Mouse (Mus musculus) intestine, embryonic 15.5 days (tissue): ENCODE results near the gene Crtc1. TPM values are rescaled to one million over a fixed set of nuclear protein-coding genes. Genes with fewer than 3 reads are reported as not detected.

Experiments used
- ATAC-seq: fragments of 200-750 bp; cut with Nextera tagmentation; 2 replicates; pipeline ENCODE4 v1.8.0; 2017; ENCODE audit warnings: moderate TSS enrichment, moderate library complexity
- H3K27ac ChIP-seq: fragments of 300-500 bp; sonication (generic); 2 replicates; pipeline ENCODE4 v1.5.1; 2015; ENCODE audit warnings: mild to moderate bottlenecking, inconsistent platforms
- H3K27me3 ChIP-seq: fragments of 300-500 bp; sonication (generic); replicated peaks from 2 replicates; pipeline ENCODE4 v1.6.1; 2015; ENCODE audit warnings: inconsistent platforms
- H3K36me3 ChIP-seq: fragments of 300-500 bp; sonication (generic); 2 replicates; pipeline ENCODE4 v1.6.1; 2015; ENCODE audit warnings: inconsistent platforms
- H3K4me1 ChIP-seq: fragments of 300-500 bp; sonication (generic); replicated peaks from 2 replicates; pipeline ENCODE4 v1.6.1; 2015; ENCODE audit warnings: inconsistent platforms
- H3K4me2 ChIP-seq: fragments of 300-500 bp; sonication (generic); replicated peaks from 2 replicates; pipeline ENCODE4 v1.6.1; 2015; ENCODE audit warnings: mild to moderate bottlenecking, inconsistent platforms
- H3K4me3 ChIP-seq: fragments of 300-500 bp; sonication (generic); replicated peaks from 2 replicates; pipeline ENCODE4 v1.5.1; 2015; ENCODE audit warnings: inconsistent platforms
- H3K9ac ChIP-seq: fragments of 300-500 bp; sonication (generic); 2 replicates; pipeline ENCODE4 v1.6.1; 2015; ENCODE audit warnings: inconsistent platforms
- H3K9me3 ChIP-seq: fragments of 300-500 bp; sonication (generic); 2 replicates; pipeline ENCODE4 v1.6.1; 2016; ENCODE audit warnings: inconsistent platforms
- WGBS: fragments of 180-500 bp; shearing (Covaris S2); methylation state at CpG from one replicate; pipeline ENCODE4 v1.1.7; 2015; 5-methylcytosine and 5-hydroxymethylcytosine counted together
- polyA plus RNA-seq: library from polyadenylated mRNA; unstranded; fragments of >200 nt; fragmentation: Nextera tagmentation; extraction: Ambion mirVana; gene quantifications from 2 replicates; pipeline ENCODE4 v1.2.1, GENCODE M21; 2015

Crtc1 gene
- polyA plus RNA-seq, 1 experiment from 2014 or later: 15.0 TPM

DNA sequence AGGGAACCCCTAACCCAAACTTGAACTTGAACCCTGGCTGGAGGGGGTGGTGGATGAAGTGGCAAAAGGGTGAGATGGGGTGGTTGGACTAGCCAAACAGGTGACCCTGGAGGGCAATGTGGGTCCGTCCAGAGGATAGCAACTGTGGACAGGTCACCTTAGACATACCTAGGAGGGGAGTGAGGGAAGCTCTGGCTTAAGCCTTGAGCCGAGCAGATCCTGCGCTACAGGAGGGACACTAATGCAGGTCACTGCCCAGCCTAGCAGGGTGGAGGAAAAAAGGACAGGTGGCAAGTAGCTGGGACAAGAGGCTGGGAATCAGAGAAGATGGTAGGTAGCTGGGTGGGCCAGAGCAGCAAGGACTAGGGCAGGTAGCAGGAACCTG is 87.4 kb downstream of the Crtc1 start:
- H3K27ac ChIP-seq: 0 out of 2 replicates have a peak overlapping the region, but pooled peaks have one; percentile 88
- 19% methylated on average over 3 of the region's 3 CpGs for WGBS
- H3K9ac ChIP-seq: peak overlapping the region; percentile 96
- peak overlapping the region; percentile 90 for H3K4me2 ChIP-seq
- no peaks in the 10 kb centered on the region for H3K27me3 ChIP-seq
- peaks cover 50% of the 10 kb centered on the region for H3K4me1 ChIP-seq
- ATAC-seq: no peak
- H3K36me3 ChIP-seq: peaks cover 13% of the 10 kb centered on the region; the same call in 1 of the 2 replicates
- peak overlapping the region; percentile 96 for H3K4me3 ChIP-seq
- no peaks in the 10 kb centered on the region for H3K9me3 ChIP-seq

DNA sequence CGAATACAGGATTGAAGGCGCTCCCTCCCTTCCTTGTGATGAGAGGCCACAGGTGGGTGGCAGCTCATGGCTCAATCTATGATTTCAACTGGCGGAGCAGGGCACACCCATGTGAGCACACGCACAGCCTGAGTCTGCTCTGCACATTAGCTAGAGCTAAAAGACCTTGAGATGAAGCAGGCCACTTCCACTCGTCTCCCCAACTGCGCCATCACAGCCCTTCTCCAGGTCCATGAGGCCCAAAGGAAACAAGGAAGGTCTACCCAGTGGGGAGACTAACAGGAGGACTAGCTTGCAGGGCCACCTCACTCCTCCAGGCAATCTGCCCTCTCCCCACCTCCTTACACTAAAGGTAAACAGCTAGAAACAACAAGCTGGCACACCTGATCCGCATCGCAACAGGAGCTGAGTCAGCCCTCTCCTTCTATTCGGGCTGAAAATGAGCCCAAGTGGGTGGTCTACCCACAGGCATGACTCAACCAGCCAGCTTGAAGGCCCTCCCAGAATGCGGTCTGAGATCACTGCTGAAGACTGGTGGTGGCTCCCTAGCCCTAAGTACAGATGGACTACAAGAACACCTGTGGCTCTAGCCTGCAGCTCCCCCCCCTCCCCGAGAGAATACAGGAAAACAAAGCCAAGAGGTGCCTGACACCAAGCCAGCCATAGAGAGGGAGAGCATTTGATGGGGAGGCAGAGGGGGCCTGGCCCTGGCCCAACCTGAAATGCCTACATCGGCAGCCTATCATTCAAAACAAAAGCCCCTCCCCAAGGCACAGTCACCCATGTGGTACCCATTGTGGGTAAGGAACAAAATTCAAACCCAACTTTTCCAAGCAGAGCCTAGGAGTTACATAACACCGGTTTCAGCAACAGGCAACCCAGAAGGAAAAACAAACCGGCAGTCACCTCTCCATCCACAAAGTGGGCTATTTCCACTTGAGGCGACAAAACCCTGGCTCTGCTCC is 88.1 kb downstream of the Crtc1 start:
- 34% methylated on average over 15 of the region's 15 CpGs for WGBS
- Histone ChIP-seq H3K4me1 (peaks cover 50% of the 10 kb centered on the region), H3K4me3 (peak overlapping the region; percentile 96), H3K36me3 (peaks cover 16% of the 10 kb centered on the region; the same call in 1 of the 2 replicates), H3K9ac (peak overlapping the region; percentile 96), H3K4me2 (peak overlapping the region; percentile 90), H3K9me3 (no peaks in the 10 kb centered on the region), H3K27ac (0 out of 2 replicates have a peak overlapping the region, but pooled peaks have one; percentile 2), H3K27me3 (no peaks in the 10 kb centered on the region)
- ATAC-seq: no peak

DNA sequence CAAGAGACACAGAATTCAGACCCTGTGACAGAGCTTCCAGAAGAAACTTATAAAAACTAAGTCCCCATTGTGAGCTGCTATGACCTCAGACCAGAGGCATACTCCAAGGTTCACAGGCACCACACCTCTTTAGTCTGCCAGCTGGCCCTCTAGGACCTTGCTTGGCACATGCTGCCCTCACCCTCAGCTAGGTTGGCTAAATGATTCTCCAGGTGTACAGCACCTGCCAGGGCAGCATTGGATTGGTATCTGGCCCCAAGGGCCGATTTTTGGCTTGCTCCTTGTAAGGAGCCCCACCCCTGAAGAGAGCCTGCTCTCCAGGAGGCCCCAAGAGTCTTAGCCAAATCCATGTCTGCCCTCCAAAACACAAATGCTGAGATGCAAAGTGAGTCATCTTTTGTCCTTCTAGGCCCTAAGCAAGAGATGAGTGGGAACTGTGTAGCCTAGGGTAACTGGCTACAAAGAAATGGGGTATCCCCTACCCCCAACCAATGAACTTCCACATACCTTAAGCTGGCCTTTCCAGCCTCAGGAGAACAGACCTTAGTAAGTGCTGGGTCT is 91.4 kb downstream of the Crtc1 start:
- Histone ChIP-seq H3K4me1 (peaks cover 45% of the 10 kb centered on the region), H3K36me3 (peaks cover 18% of the 10 kb centered on the region), H3K9me3 (no peaks in the 10 kb centered on the region), H3K4me2 (no peak overlapping the region), H3K4me3 (no peak overlapping the region), H3K27ac (no peak overlapping the region), H3K27me3 (no peaks in the 10 kb centered on the region), H3K9ac (no peak overlapping the region)
- 78% methylated on average over 1 of the region's 1 CpGs for WGBS
- no peak for ATAC-seq

DNA sequence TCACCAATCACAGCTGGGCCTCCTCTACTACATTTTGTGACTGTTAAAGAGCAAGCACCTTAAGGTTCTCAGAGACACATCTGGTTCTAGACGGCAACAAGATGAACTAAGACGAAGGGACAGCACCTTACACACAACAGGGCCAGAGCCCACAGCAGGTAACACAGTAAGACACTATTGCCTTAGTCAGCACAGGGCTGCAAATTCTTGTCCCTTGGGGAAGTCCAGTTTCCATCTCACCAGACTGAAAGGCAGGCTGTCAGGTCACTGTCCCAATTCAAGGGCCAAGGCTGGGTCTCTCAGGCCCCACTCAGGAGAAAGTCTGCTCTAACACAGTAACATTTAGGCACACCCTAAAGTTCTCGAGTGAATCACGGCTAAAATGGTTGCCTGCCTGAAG is 91.9 kb downstream of the Crtc1 start:
- H3K4me1 ChIP-seq: peaks cover 45% of the 10 kb centered on the region
- peaks cover 23% of the 10 kb centered on the region for H3K36me3 ChIP-seq
- H3K9me3 ChIP-seq: no peaks in the 10 kb centered on the region
- no peak overlapping the region for H3K27ac ChIP-seq
- no peak overlapping the region for H3K9ac ChIP-seq
- H3K4me2 ChIP-seq: no peak overlapping the region
- no peak overlapping the region for H3K4me3 ChIP-seq
- H3K27me3 ChIP-seq: no peaks in the 10 kb centered on the region
- 79% methylated on average over 4 of the region's 4 CpGs for WGBS
- ATAC-seq: no peak

DNA sequence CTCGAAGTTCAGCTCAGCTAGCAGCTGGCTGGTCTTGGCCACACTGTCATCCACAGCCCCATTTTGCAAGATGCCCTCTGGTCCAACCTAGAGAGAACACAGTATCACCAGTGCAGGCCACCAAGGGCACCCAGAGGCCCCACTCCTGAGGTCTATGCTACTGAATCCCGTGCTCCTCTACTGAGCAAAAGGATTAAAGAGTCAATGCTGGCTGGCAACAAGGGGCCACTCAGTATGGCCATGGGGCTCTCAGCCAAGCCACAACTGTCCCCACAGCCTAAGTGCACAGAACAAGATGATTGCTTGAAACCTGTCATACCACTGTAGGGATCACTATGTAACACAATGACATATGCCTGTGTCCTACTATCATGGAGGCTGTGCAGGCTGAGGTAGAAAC is 95.1 kb downstream of the Crtc1 start:
- no peak for ATAC-seq
- Histone ChIP-seq H3K27me3 (no peaks in the 10 kb centered on the region), H3K36me3 (peaks cover 48% of the 10 kb centered on the region), H3K27ac (no peak overlapping the region), H3K4me3 (no peak overlapping the region), H3K4me1 (peaks cover 14% of the 10 kb centered on the region), H3K9ac (no peak overlapping the region), H3K4me2 (no peak overlapping the region), H3K9me3 (no peaks in the 10 kb centered on the region)
- WGBS: 87% methylated on average over 2 of the region's 2 CpGs

DNA sequence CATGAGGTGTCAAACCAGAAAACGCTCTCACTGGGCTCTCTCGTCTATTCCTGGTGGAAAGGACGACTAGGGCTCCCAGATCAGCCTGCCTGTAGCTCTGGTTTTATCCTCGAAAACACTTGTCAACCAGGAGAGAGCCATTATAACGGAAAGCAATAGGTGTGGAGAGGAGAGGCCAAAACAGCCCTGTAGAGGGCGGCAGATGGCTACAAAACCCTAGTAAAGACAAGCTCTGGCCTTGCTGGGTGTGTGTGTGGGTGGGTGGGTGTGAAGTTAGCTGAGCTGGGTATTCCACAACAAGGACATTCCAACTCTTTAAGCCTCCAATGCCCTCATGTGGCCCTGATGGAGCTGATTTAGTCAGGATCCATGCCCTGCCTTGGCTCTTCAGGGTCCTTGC is 95.7 kb downstream of the Crtc1 start:
- no peak overlapping the region for H3K9ac ChIP-seq
- no peaks in the 10 kb centered on the region for H3K27me3 ChIP-seq
- no peak overlapping the region for H3K4me2 ChIP-seq
- H3K27ac ChIP-seq: no peak overlapping the region
- 57% methylated on average over 6 of the region's 6 CpGs for WGBS
- no peaks in the 10 kb centered on the region for H3K9me3 ChIP-seq
- peak; percentile 65; the same call in 1 of the 2 replicates for ATAC-seq
- peaks cover 48% of the 10 kb centered on the region for H3K36me3 ChIP-seq
- H3K4me1 ChIP-seq: peaks cover 9% of the 10 kb centered on the region
- no peak overlapping the region for H3K4me3 ChIP-seq

DNA sequence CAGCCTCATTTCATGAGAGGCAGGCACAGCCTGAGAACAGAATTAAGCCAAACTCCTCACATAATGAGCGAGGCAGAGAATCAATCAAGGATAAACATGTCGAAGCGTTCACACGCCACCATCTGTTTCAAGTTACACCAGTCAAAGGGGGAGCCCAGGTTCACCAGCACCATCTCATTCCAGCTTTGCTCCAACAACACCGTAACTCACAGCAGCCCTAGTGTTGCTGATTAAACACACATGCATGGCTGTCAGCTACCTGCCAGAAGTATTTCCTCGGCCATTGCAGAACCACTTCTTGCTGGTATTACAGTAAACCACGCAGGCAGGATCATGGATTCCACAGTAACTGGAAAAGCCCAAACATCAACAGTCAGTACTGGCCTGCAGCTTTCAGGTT is 96.3 kb downstream of the Crtc1 start:
- H3K4me1 ChIP-seq: peaks cover 4% of the 10 kb centered on the region; the same call in 1 of the 2 replicates
- H3K4me3 ChIP-seq: no peak overlapping the region
- H3K9me3 ChIP-seq: no peaks in the 10 kb centered on the region
- no peak overlapping the region for H3K9ac ChIP-seq
- ATAC-seq: no peak
- peaks cover 50% of the 10 kb centered on the region for H3K36me3 ChIP-seq
- no peaks in the 10 kb centered on the region for H3K27me3 ChIP-seq
- no peak overlapping the region for H3K4me2 ChIP-seq
- no peak overlapping the region for H3K27ac ChIP-seq
- 75% methylated on average over 7 of the region's 7 CpGs for WGBS

DNA sequence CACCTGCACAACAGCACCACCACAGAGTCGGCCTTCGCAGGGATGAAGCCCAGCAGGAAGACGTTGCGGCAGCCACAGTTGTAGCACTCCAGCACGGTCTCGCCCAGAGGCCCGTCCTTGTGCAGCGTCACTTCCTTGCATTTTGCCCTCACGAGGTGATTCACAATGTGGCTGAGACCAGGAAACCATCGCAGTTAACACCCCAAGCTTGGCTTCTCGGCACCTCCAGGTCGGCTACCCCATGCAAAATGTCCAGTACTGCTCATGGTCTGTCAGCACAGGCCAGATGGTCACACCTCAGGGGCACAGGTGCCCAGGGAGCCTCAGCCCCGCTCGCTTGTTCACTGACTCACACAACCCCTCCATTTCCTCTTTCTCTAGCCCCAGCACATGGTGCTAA is 97.4 kb downstream of the Crtc1 start:
- Histone ChIP-seq H3K9ac (no peak overlapping the region), H3K4me1 (no peaks in the 10 kb centered on the region), H3K27ac (no peak overlapping the region), H3K4me3 (no peak overlapping the region), H3K27me3 (no peaks in the 10 kb centered on the region), H3K9me3 (no peaks in the 10 kb centered on the region), H3K36me3 (peaks cover 61% of the 10 kb centered on the region), H3K4me2 (no peak overlapping the region)
- 91% methylated on average over 14 of the region's 14 CpGs for WGBS
- no peak for ATAC-seq

DNA sequence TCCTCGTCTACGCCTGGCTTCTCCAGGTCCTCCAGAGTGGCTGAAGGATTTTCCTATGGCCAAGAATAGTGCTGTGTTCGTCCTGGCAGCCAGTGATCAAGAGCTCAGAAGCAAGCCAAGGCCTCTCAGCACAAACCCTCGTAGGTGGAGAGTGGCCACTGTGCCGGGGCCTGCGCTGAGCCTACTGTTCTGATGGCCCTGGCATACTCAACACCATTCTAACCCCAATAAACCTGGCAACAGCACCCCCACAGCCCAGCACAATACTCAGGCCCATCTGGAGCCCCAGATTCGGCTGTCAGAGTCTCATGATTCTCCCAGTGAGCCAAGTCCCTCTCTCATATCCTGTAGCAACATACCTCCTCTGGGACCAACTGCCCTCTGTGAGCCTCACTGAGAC is 98.7 kb downstream of the Crtc1 start:
- ATAC-seq: no peak
- Histone ChIP-seq H3K36me3 (peaks cover 72% of the 10 kb centered on the region), H3K27ac (no peak overlapping the region), H3K9me3 (no peaks in the 10 kb centered on the region), H3K4me1 (no peaks in the 10 kb centered on the region), H3K4me3 (no peak overlapping the region), H3K27me3 (no peaks in the 10 kb centered on the region), H3K4me2 (no peak overlapping the region), H3K9ac (no peak overlapping the region)
- 86% methylated on average over 7 of the region's 7 CpGs for WGBS

DNA sequence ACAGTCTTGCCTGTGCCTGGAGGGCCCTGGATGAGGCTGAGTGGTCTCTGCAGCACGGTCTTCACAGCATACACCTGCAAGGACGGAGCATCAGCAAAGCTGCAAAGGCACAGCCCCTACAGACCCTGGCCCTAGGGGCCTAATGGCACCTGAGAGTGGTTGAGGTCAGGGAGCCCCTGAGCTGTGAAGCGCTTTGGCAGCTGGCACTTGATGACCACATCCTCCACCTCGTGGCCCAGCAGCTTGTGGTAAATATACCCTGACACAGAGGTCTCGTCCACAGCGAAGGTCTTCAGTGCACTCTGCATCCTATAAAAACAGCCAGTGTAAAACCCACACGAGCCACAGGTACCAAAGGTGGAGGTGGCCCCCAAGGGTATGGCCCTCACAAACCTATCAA is 100.4 kb downstream of the Crtc1 start:
- ATAC-seq: no peak
- Histone ChIP-seq H3K9me3 (no peaks in the 10 kb centered on the region), H3K9ac (no peak overlapping the region), H3K4me3 (no peak overlapping the region), H3K4me2 (no peak overlapping the region), H3K36me3 (peaks cover 89% of the 10 kb centered on the region), H3K27me3 (no peaks in the 10 kb centered on the region), H3K4me1 (no peaks in the 10 kb centered on the region), H3K27ac (no peak overlapping the region)
- 88% methylated on average over 7 of the region's 7 CpGs for WGBS

DNA sequence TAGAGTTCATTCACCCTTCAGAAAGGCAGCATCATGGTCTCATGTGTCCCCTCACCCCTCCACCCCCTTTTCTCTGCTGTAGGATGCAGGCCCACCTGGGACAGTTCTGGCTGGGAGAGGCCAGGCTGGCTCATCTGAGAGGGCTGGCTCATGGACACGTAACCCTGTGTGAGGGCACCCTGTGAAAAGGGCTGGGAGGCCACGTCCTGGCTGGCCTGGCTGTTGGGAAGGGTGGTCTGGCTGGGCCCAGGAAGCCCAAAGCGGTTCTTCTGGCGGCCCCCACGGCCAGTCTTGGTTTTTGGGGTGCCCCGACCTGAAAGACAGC is 106.5 kb downstream of the Crtc1 start:
- no peak for ATAC-seq
- Histone ChIP-seq H3K27me3 (peaks cover 3% of the 10 kb centered on the region; the same call in 1 of the 2 replicates), H3K36me3 (peaks cover 64% of the 10 kb centered on the region), H3K4me2 (no peak overlapping the region), H3K4me3 (no peak overlapping the region), H3K4me1 (peaks cover 14% of the 10 kb centered on the region), H3K9ac (no peak overlapping the region), H3K9me3 (no peaks in the 10 kb centered on the region), H3K27ac (no peak overlapping the region)
- 94% methylated on average over 6 of the region's 6 CpGs for WGBS
